Mouse (Mus musculus) CH12.LX (cell line): Measurements from ENCODE around the gene Kxd1. TPM values are rescaled to one million over a fixed set of nuclear protein-coding genes. Genes with fewer than 3 reads are reported as not detected.

Source experiments
- DNase-seq: peaks from one replicate; pipeline ENCODE4 v3.0.0-alpha.2; 2013; ENCODE audit errors: extremely low read depth
- H3K27ac ChIP-seq: 2 replicates; pipeline ENCODE4 v1.5.1; 2012; ENCODE audit warnings: low read depth, mild to moderate bottlenecking, control low read depth, moderate library complexity; ENCODE audit not compliant: insufficient read depth
- H3K27me3 ChIP-seq: replicated peaks from 2 replicates; pipeline ENCODE3; 2012; ENCODE audit warnings: inconsistent platforms
- H3K36me3 ChIP-seq, 2 experiments: replicated peaks in 1 of 2; 2 replicates each; pipeline versions ENCODE3 to v1.6.1; 2012; ENCODE audit warnings: inconsistent platforms in 1 of 2, low read length in 1 of 2, mild to moderate bottlenecking in 1 of 2, mixed read lengths in 1 of 2, moderate library complexity in 1 of 2; ENCODE audit not compliant: control insufficient read depth in 1 of 2, insufficient read depth in 1 of 2
- H3K4me1 ChIP-seq, 2 experiments: 2 replicates each; pipeline ENCODE4 v1.6.1; 2012; ENCODE audit warnings: inconsistent platforms in 1 of 2, moderate library complexity in 1 of 2; ENCODE audit not compliant: insufficient read depth in 2 of 2, control insufficient read depth in 1 of 2
- H3K4me2 ChIP-seq: 2 replicates; pipeline ENCODE4 v1.6.1; 2012; ENCODE audit warnings: low read depth, mild to moderate bottlenecking, control low read depth; ENCODE audit not compliant: poor library complexity, insufficient read depth, severe bottlenecking
- H3K4me3 ChIP-seq, 3 experiments: fragments of 150-350 bp in 1 of 3; sonication (generic) in 1 of 3; replicated peaks in 1 of 3; 2 replicates each; pipeline versions ENCODE3 to v1.5.1; 2011 to 2012; ENCODE audit warnings: low read depth in 2 of 3, low read length in 2 of 3, mild to moderate bottlenecking in 2 of 3, moderate library complexity in 2 of 3, control low read depth in 1 of 3, improper control_type of control experiment in 1 of 3, inconsistent platforms in 1 of 3, mixed read lengths in 1 of 3; ENCODE audit not compliant: poor library complexity in 1 of 3
- H3K79me2 ChIP-seq: replicated peaks from 2 replicates; pipeline ENCODE4 v1.6.1; 2012; ENCODE audit warnings: mild to moderate bottlenecking, moderate library complexity; ENCODE audit not compliant: control insufficient read depth, poor library complexity, insufficient read depth, severe bottlenecking; ENCODE audit errors: extremely low read depth
- H3K9ac ChIP-seq: 2 replicates; pipeline ENCODE4 v1.6.1; 2012; ENCODE audit warnings: low read depth, mild to moderate bottlenecking, control low read depth, moderate library complexity; ENCODE audit not compliant: insufficient read depth
- H3K9me3 ChIP-seq: replicated peaks from 2 replicates; pipeline ENCODE3; 2012; ENCODE audit warnings: low read length, inconsistent platforms, mixed read lengths
- BHLHE40 ChIP-seq: IDR thresholded peaks from 2 replicates; pipeline ENCODE4 v1.6.1; 2011; ENCODE audit warnings: mild to moderate bottlenecking, low read depth, low read length, improper control_type of control experiment
- CHD1 ChIP-seq: IDR thresholded peaks from 2 replicates; pipeline ENCODE4 v1.6.1; 2012; ENCODE audit warnings: low read depth, low read length, improper control_type of control experiment, inconsistent platforms
- CHD2 ChIP-seq: IDR thresholded peaks from 2 replicates; pipeline ENCODE4 v1.6.1; 2011; ENCODE audit warnings: low read length, improper control_type of control experiment
- ELF1 ChIP-seq: IDR thresholded peaks from 2 replicates; pipeline ENCODE4 v1.6.1; 2014; ENCODE audit warnings: low read depth, mild to moderate bottlenecking, inconsistent platforms, low read length, improper control_type of control experiment
- EP300 ChIP-seq: IDR thresholded peaks from 2 replicates; pipeline ENCODE4 v1.6.1; 2011; ENCODE audit warnings: low read length, improper control_type of control experiment
- IRF4 ChIP-seq: IDR thresholded peaks from 2 replicates; pipeline ENCODE4 v1.6.1; 2014; ENCODE audit warnings: low read depth, mild to moderate bottlenecking, inconsistent platforms, low read length, improper control_type of control experiment
- JUND ChIP-seq: conservative IDR thresholded peaks from 2 replicates; pipeline ENCODE4 v1.6.1; 2011; ENCODE audit warnings: low read depth, low read length, improper control_type of control experiment
- KAT2A ChIP-seq: IDR thresholded peaks from 2 replicates; pipeline ENCODE4 v1.6.1; 2012; ENCODE audit warnings: low read length, improper control_type of control experiment, inconsistent platforms; ENCODE audit not compliant: insufficient replicate concordance
- MAFK ChIP-seq: IDR thresholded peaks from 2 replicates; pipeline ENCODE4 v1.6.1; 2011; ENCODE audit warnings: low read length, improper control_type of control experiment; ENCODE audit not compliant: insufficient replicate concordance
- MAX ChIP-seq: IDR thresholded peaks from 2 replicates; pipeline ENCODE4 v1.6.1; 2011; ENCODE audit warnings: low read length, improper control_type of control experiment
- MXI1 ChIP-seq: IDR thresholded peaks from 2 replicates; pipeline ENCODE4 v1.6.1; 2011; ENCODE audit warnings: mild to moderate bottlenecking, low read depth, low read length, improper control_type of control experiment
- NRF1 ChIP-seq: IDR thresholded peaks from 2 replicates; pipeline ENCODE4 v1.6.1; 2014; ENCODE audit warnings: low read depth, mild to moderate bottlenecking, inconsistent platforms, low read length, improper control_type of control experiment, moderate library complexity
- PAX5 ChIP-seq: IDR thresholded peaks from 2 replicates; pipeline ENCODE4 v1.6.1; 2012; ENCODE audit warnings: low read length, inconsistent platforms, mixed read lengths
- POLR2A ChIP-seq: IDR thresholded peaks from 2 replicates; pipeline ENCODE4 v1.6.1; 2011; ENCODE audit warnings: low read depth, mild to moderate bottlenecking, improper control_type of control experiment, low read length
- RAD21 ChIP-seq: IDR thresholded peaks from 2 replicates; pipeline ENCODE4 v1.6.1; 2011; ENCODE audit warnings: low read depth, mild to moderate bottlenecking, low read length, improper control_type of control experiment, moderate library complexity
- SMC3 ChIP-seq: IDR thresholded peaks from 2 replicates; pipeline ENCODE4 v1.6.1; 2011; ENCODE audit warnings: low read depth, low read length, improper control_type of control experiment
- UBTF ChIP-seq: IDR thresholded peaks from 2 replicates; pipeline ENCODE4 v1.6.1; 2012; ENCODE audit warnings: low read depth, mild to moderate bottlenecking, inconsistent platforms, low read length, improper control_type of control experiment, moderate library complexity
- USF1 ChIP-seq: IDR thresholded peaks from 2 replicates; pipeline ENCODE4 v1.6.1; 2014; ENCODE audit warnings: low read depth, mild to moderate bottlenecking, inconsistent platforms, low read length, improper control_type of control experiment
- USF2 ChIP-seq: conservative IDR thresholded peaks from 2 replicates; pipeline ENCODE4 v1.6.1; 2011; ENCODE audit warnings: low read depth, low read length, improper control_type of control experiment
- ZC3H11A ChIP-seq: IDR thresholded peaks from 2 replicates; pipeline ENCODE4 v1.6.1; 2012; ENCODE audit warnings: low read depth, mild to moderate bottlenecking, inconsistent platforms, low read length, improper control_type of control experiment
- ZMIZ1 ChIP-seq: IDR thresholded peaks from 2 replicates; pipeline ENCODE4 v1.6.1; 2012; ENCODE audit warnings: low read depth, mild to moderate bottlenecking, inconsistent platforms, low read length, improper control_type of control experiment
- ZNF384 ChIP-seq: IDR thresholded peaks from 2 replicates; pipeline ENCODE4 v1.6.1; 2012; ENCODE audit warnings: low read depth, low read length, improper control_type of control experiment, inconsistent platforms
- dilution Hi-C: fragments of 300-500 bp; cut with MboI; formaldehyde crosslinking; loops from 2 replicates; pipeline ENCODE4 v1.14.3; 2020; ENCODE audit warnings: low sequenced_read_pairs; ENCODE audit not compliant: extremely low pct_unique_long_range_greater_than_20kb, extremely low pct_ligation_motif_present
- in situ Hi-C: fragments of 300-500 bp; cut with MboI; formaldehyde crosslinking; loops from 3 replicates; pipeline ENCODE4 v1.14.3; 2019; ENCODE audit warnings: low sequenced_read_pairs, low pct_ligation_motif_present, low pct_unique_long_range_greater_than_20kb, mixed read lengths
- polyA plus RNA-seq: library from polyadenylated mRNA; unstranded; fragments of >175 nt; gene quantifications from 2 replicates; pipeline ENCODE4 v1.2.1, GENCODE M21; 2012; ENCODE audit warnings: low read depth; ENCODE audit not compliant: insufficient read length
- total RNA-seq, 2 experiments: library from RNA; depleted of rRNA; stranded (reverse); fragments of 300-350 nt in 1 of 2; fragments of >200 nt in 1 of 2; gene quantifications; 2 replicates each; pipeline ENCODE4 v1.2.3; 2012 to 2014

Gene Kxd1
- total and polyA plus RNA-seq, 3 experiments = 56.6 to 68.0 (median 63.4) TPM

DNA sequence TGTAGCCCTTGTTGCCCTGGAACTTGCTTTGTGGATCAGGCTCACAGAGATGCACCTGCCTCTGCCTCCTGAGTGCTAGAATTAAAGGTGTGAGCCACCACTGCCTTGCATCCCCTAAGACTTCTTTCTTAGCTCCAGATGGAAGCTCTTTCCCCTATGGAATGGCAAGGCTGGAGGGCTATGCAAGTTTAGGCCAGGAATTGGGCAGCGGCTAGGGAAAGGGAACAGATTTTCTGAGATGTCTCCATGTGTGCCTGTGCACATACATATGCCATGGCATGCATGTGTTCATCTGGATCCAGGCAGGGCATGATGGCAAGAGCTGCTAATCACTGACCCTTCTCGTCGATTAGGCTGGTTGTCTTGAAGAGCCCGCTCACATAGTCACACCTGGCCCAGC is 62.1 kb downstream of the Kxd1 start:
- TF ChIP-seq MXI1 (no peak), UBTF (no peak), RAD21 (no peak), SMC3 (no peak), USF1 (no peak), ELF1 (no peak), CHD2 (no peak)
- TF ChIP-seq, all 38 proteins: peak for 0
- Histone ChIP-seq H3K4me1 (no peaks in the 10 kb centered on the region), H3K9me3 (no peaks in the 10 kb centered on the region), H3K9ac (no peak overlapping the region), H3K4me2 (no peak overlapping the region), H3K27me3 (no peaks in the 10 kb centered on the region), H3K36me3 (peaks cover 8 to 91% of the 10 kb centered on the region in 2 experiments), H3K79me2 (no peaks in the 10 kb centered on the region), H3K4me3 (no peak overlapping the region), H3K27ac (no peak overlapping the region)
- in situ Hi-C loops (no loop called here), dilution Hi-C loops (no loop called here)
- no peak for DNase-seq

- DNase-seq = no peak
- peaks cover 0 to 89% of the 10 kb centered on the region in 2 experiments for H3K36me3 ChIP-seq
- no peak overlapping the region for H3K4me2 ChIP-seq
- no peak overlapping the region for H3K27ac ChIP-seq
- H3K4me3 ChIP-seq = no peak overlapping the region
- H3K9me3 ChIP-seq = peaks cover 8% of the 10 kb centered on the region
- no peak overlapping the region for H3K9ac ChIP-seq
- in situ Hi-C loops = no loop called here
- peaks cover 0 to 7% of the 10 kb centered on the region in 2 experiments; a peak in 1 of 4 replicates for H3K4me1 ChIP-seq
- dilution Hi-C loops = no loop called here
- TF ChIP-seq MAFK (no peak), BHLHE40 (no peak), USF2 (no peak), ZC3H11A (no peak), EP300 (no peak), PAX5 (no peak), IRF4 (no peak), KAT2A (no peak), POLR2A (no peak), ZNF384 (no peak), ZMIZ1 (no peak), MAX (no peak), NRF1 (no peak), UBTF (no peak), CHD1 (no peak), JUND (no peak)
- TF ChIP-seq, all 38 proteins: peak for 0
- Histone ChIP-seq H3K79me2 (no peaks in the 10 kb centered on the region), H3K27me3 (no peaks in the 10 kb centered on the region)
Observed at GRCm38 (mm10) chr8:70464162-70464561, 63.6 kb downstream of the Kxd1 start.
